Mouse (Mus musculus): Measurements from ENCODE around the gene Ift74.
"Not testable (repeated sequence)": the region's sequence is repeated elsewhere in the genome, so short reads cannot be mapped to it uniquely, and the experiment has no call there.

Gene Ift74

DNA sequence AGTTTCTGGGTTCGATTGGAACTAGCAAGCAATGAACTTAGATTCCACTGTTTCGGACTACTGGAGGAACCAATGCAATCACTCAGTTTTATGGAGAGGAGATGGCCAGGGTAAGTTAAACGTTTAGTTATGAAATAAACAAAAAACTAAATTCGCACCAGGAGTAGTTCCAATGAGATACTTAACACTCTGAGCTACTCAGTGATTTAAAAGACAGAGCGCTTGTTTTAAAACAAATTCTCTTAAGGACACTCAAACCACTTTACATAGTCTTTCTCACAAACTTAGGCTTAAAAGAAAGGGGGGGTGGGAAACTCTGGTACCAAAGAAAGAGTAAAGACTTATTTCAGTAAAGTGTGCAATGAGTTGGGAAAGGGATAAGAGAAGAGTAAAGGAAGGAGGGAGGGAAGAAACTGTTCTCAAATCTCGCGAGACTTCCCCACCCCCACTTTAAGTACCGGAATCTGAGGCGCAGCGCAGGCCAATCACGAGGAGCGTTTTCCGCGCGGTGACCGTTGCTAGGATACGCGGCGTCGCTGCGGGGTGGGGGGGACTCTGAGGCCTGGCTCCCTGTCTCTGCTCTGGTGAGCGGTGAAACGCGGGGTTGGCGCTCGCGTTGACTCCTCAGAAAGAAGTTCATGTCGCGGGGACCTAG lies at the start of gene Ift74:
Gene Ift74, plus strand, starts transcription at position 520 of the 655 bp plus-strand sequence.
- peak; percentile 97 for DNase-seq

DNA sequence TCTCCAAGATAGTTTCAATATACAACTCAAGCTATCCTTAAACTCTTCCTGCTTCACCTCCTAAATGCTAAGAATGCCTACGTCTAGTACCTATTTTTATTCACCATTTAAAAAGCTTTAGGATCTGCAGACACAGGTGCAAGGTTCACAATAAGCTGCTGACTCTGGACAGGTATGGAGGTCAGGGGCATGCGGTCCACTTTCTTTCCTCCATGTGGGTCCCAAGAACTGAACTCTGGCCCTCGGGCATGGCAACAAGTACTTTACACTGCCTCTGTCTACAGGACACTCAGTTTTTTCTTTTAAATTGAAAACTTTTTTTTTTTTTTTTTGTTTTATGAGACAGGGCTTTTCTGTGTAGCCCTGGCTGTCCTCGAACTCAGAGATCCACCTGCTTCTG lies 41.6 kb upstream of the Ift74 start:
- no peak for DNase-seq

DNA sequence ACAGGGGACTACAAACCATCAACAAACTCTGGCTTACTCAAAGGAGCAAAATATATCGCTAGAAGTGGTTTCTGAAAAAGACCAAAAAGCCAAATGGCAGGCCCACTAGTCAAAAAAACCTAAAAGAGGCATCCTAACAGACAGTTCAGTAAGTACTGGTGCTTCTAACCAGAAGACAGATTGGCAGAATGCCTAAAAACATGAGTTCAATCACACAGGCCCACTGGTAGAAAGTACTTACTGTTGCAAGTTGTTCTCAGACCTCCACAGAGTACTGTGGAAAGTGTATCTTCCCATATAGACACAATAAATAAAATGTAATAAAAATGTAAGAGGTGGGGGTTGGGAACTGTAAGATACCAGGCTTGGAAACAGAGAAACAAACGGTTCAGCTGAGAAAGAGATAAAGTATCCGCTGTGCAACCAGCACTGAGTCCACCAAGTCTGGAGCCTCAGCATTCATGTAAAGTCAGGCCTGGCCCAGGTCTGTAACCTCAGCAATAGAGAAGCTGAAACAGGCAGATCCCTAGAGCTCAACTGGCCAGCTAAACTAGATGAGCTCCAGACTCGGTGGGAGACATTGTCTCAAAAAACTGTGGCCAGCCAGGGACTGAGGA lies 22.4 kb upstream of the Ift74 start:
- no peak for DNase-seq

DNA sequence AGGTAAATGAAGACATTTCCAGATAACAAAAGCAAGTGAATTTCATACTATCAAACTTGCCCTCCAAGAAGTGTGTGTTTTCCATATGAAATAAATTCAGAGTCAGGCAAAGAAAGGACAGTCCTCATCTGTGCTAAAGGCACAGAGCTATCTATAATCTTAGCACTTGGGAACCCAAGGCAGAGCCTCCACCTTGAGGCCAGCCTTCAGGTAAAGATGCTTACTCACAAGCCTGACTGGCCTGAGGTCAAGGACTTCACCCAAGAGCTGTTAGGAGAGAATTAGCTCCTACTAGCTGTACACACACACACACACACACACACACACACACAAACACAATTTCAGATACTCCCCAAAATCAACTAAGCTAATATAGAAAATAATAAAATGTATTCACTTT lies 21.6 kb upstream of the Ift74 start:
- no peak for DNase-seq

DNA sequence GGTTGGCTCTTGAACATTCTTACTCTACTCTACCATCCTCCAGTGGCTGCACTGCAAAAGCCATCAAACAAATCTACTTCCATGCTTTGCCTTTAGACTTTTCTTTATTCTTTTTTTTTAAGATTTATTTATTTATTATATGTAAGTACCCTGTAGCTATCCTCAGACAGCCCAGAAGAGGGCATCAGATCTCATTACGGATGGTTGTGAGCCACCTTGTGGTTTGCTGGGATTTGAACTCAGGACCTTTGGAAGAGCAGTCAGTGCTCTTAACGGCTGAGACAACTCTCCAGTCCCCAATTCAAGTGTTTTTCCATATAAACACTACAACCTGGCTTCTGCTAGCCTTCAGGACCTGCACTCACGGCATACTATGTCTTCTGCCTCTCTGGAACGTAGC lies 12.9 kb upstream of the Ift74 start:
- peak; percentile 10 for DNase-seq

DNA sequence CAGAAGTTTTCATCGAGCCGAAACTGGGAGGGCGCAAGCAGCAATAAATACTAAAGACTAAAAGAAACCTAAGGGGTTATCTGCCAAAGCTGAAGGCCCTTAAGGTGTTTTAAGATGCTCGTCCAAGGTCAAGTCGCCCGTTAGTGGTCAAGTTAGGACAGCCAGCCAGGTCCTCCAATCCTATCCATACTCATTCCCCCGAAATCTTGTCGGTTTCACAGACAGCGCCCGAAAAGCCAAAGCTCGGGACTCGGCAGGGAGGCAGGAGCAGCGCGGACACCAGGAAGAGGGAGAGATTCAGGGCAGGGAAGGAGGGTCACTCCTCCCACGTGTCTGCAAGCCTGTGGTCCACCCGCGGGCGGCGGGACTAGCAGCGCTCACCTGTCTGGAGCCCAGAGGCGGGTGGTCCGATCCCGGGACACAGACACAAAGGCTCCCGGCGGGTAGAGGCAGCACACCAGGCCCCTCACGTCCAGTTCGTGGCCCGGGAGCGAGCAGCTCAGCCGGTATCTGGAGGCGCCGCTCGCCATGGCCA lies 11.7 kb upstream of the Ift74 start:
- DNase-seq = peak; percentile 46

DNA sequence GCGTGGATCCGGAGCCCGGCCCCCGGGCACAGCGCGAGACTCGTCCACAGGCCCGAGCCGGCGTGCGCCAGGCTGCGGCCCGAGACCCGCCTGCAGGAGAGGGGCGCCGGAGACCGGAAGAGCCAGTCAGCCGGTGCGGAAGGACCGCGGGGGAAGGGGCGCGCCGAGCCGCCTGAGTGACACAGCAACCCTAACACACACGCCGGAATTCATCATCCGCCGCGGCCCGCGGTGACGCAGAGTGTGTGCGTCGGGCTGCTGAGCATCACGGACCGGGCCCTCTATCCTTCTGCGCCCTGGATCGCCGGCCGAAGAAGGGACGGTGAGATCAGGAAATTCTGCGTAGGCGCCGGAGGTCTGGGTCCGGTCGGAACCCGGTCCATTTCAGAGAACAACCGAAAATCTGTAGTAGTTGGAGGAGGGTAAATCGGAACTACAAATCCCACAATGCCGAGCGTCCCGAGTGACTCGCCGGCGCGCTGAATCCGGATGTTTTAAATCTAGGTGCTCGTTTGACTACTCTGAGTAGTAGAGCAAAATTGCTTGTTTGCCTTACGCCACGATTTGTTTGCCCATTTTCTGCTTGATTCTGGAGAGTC lies 11.2 kb upstream of the Ift74 start, which contains the start of gene Plaa:
Gene Plaa, minus strand, starts transcription at position 214 of the 599 bp plus-strand sequence.
- DNase-seq = peak; percentile 93

DNA sequence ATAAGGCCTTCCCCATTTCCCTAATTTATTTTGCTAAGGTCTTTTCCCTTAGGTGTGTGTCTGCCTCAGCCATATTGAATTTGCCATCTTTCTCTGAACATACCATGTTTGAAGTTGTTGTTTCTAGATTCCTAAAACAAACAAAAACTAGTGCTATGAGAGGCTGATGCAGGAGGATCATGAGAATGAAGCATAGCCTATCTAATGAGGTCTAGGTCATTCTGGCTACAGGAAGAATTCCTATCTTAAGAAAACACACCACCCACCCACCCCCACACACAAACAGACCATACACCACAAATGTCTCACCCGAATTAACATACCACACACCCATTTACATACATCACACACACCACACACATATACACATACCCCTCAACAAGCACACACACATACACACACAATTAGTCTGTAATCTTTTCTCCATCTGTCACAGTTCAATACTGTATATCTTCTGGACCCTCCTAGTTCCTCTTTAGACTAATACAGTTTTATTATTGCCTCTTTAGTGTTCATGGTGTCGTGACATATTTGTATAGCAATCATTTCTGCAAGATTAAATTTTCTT lies 9.8 kb upstream of the Ift74 start:
- no peak for DNase-seq

DNA sequence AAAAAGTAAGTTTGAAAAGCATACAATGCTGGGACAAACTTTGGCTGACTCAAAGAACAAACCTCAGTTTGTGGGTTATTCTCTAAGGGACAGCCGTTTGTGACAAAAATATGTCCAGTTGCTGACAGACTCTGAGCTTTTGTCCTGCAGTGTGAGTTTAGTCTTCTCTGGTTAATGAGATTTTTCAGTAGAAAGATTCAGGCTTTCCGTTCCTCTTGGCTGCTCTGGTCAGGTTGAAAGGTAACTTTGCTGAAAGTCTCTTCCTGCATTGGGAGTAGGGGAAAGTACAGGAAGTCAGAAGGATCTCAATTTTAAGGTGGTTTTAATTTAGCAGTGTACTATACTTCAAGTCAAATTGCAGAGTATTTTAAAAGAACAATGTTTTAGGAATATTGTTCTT lies 8.7 kb upstream of the Ift74 start:
- no peak for DNase-seq

DNA sequence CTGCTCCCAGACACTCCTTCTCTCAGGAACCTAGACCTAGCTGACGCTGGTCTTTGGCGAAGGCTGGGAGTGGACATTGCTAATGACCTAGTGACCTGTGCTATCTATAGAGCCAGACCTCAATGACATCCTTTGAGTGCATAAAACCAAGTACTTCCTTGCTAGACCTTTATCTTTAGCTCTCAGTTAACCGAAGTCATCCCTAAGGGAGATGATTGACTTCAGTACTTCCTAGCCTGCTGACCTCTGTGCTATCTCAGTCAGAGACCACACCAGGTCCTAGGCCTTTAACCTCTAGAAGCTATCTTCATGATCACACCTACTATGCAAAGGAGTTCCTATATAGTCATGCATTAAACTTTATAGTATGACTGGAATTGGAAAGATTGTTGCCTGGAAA lies 4.0 kb upstream of the Ift74 start:
- DNase-seq = no peak

DNA sequence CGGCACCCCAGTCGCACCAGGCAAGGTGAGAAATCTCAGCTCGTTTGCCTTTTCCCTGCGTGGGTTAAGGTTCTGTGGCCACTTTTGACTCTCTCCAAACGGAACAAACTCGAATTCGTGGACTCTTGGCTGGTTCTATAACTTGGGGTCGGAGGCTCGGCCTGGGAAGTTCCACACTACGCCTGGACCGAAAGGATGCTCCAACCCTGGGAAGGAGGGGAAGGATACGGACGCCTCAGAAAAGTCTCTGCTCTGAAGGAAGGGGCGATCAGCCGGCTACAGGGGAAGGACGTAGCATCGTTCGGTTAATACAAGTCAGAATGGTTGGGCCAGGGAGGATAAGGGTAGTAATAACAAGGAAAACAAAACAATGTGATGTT lies 326 bp downstream of the Ift74 start:
- no peak for DNase-seq

DNA sequence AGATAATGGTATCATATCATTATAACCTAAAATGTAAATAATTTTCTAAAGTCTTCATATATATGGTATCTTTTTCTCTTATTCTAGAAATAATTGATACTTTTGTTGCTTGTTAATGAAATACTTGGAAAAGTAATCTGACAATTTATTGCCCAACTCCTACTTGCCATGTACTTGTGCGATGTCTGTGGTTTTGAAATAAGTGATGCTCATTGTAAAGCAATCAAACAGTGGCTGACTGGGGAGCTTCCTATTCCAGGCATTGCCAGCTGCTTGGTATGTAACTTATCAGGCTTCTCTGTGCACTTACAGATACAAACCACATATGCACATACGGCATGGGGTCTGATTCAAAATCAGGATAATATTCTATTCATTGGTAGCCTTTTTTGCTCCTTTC lies 5.8 kb downstream of the Ift74 start:
- DNase-seq = no peak

DNA sequence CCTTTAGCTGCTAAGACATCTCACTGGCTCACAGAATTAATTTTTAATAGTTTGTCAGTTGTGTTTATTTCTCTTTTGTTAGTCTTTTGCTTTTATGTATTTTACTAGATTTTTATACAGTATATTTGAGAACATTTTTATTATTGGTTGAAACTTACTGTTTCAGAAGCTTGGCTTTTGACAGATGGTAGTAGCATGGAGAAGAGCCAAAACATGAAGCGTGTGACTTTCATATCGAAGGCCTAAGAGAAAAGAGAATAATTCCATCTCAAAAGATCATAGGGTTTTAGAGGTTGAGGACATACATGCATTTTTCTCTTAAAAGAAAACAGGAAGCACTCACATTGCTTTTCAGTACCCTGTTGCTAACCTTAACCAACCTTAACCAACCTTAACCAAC lies 28.9 kb downstream of the Ift74 start:
- DNase-seq = no peak

DNA sequence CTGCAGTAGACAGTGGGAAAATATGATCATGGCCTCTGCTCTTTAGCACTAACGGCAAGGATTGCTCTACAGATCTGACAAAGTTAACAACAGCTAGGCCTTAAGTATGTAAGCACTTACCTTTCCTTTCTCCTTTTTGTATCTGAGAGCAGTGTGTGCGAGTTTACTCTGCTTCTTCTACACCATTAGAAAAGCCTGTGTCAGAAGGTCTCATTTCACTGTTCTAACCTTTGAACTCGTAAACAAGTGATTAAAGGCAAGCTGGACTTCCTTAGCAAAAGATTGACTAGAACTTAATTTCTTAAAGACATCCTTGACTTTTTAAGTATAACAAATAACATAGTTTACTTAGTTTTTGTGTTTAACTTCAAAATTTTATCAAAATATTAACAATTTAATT lies 35.6 kb downstream of the Ift74 start, which contains the start of gene Lrrc19:
Gene Lrrc19, minus strand, starts transcription at position 225 of the 400 bp plus-strand sequence.
- no peak for DNase-seq

DNA sequence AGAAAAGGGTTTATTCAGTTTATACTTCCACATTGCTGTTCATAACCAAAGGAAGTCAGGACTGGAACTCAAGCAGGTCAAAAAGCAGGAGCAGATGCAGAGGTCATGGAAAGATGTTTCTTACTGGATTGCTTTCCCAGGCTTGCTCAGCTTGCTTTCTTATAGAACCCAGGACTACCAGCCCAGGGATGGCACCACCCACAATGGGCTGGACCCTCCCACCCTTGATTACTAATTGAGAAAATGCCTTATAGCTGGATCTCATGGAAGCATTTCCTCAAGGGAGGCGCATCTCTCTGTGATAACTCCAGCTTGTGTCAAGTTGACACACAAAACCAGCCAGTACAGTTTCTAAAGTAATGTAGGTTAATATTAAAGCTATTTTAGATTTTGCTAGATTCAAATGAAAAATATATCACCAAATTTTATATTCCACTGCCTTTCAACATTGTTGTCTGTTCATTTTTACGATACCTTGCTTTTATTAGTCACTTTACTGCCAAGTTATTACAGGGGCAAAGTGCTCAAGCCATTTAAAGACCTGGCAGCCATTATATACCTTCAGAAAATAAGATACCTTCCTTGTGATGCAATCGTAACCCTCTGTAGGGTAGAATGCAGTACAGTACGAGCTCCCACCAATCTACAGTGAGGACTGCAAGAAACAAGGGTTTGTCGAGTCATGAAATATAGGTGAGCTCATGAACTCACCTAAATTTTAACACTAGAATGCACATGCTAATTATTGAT lies 36.3 kb downstream of the Ift74 start:
- not testable (repeated sequence) for DNase-seq

DNA sequence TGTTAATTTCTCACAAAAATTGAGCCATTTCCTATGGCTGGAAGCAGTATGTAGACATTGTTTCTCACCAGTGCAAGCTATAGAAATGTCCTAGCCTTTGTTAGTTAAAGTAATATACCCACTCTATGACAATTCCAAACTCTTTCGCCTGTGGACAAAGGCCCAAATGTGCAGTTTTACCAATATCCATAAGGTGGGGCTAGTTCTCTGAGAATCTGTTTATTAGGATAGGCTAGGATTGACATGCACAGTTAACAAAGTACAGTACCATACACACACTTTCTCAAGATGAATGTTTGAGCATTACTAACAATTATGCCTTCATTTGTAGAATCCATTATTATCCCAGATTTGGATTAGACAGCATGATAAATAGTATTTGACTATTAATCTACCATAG lies 55.4 kb downstream of the Ift74 start:
- peak; percentile 65 for DNase-seq

DNA sequence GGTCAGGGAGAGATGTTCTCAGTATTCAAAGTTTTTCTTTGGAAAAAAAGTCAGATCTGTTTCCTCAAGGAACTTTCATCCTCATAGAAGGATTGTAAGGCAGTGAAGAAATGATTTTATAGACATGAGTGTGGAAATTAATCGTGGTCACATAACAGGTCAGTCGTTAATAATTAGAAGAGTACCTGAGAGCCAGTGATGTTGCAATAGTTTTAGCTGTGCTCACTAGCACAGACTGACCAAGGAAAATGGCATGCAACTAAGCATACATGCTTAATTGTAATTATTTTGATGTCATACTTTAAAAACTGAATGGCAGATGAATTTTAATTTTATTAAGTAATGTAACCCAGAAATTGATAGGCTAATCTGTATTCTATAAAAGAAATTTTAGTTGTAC lies 66.4 kb downstream of the Ift74 start:
- no peak for DNase-seq

DNA sequence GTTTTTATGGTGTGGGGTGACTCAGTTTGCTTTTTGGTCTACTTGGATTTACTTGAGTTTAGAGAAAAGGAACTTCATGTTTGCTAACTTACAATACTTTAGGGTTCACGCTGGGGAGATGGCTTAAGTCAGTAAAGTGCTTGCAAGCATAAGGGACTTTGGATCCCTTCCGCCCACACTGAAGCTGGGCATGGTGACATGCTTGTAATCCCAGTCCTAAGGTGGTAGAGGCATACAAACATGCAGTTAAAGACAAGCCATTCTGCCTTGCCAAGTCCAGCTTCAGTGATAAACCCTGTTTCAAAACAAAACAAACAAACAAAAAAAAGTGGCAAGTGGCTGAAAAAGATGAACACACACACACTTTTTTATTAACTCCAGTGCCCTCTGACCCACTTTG lies 66.9 kb downstream of the Ift74 start:
- no peak for DNase-seq

DNA sequence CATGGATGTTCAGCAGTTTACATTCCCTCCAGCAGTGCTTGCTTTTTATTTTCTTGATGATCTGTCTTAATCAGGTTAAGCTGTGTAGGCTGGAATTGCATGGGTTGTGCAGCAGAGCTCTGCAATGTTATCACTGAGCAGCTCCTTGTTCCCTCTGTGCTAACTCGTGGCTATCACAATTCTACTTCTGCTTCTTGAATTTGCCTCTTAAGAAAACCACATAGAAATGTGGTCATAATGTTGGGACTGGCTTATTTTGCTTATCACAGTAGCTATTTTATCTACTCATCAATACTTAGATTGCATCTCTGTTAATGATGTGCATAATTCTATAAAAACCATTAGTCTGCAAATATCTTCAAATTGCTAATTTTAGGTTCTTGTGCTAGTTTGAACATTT lies 67.7 kb downstream of the Ift74 start:
- DNase-seq = no peak

DNA sequence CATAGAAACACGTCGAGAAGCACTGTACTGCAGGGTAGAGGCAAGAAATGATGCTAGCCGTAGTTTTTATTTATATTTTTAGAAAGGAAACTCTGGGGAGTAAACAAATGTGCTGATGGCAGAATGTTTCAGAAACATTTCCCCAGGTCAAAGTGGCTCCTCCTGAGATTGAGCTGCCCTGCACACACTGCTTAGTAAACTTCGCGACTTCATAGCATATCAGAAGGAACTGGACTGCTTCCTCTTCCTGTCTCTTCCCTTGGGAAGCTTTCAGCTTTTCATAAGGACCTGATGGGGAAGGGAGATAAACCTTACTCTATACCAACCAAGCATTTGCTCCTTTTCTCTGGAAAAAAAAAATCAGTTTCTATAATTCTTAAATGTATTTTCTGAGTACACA lies 69.0 kb downstream of the Ift74 start:
- peak; percentile 24 for DNase-seq

DNA sequence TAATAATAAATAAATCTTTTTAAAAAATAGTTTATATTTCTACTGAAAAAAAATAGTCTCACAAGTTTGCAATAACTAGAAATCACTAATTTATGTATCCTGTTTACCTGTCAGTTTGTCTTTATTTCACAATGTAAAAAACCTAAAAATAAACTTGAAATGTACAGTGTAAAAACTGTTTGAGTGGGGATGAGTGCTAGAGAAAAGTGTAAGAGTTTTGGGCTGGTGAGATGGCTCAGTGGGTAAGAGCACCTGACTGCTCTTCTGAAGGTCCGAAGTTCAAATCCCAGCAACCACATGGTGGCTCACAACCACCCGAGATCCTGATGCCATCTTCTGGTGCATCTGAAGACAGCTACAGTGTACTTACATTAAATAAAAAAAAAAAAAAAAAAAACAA lies 75.5 kb downstream of the Ift74 start:
- DNase-seq = not testable (repeated sequence)

DNA sequence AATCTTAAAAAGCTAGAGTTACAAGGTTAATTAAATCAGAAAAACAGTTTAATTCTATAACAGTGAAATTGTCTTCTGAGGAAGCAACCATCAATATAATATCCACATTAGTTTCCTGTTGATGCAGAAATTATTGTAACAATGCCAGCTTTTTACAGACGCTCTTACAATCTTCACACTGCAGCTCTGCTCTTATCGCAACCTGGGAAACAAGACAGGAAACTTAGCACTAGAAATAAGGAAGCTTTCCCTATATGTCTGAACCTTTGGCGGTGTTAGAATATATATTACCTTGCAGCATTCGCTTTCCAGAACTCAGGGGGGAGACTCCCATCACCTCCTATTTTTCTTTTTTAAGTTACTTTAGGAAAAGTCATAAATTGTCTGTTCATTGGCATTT lies 76.8 kb downstream of the Ift74 start:
- DNase-seq = no peak

DNA sequence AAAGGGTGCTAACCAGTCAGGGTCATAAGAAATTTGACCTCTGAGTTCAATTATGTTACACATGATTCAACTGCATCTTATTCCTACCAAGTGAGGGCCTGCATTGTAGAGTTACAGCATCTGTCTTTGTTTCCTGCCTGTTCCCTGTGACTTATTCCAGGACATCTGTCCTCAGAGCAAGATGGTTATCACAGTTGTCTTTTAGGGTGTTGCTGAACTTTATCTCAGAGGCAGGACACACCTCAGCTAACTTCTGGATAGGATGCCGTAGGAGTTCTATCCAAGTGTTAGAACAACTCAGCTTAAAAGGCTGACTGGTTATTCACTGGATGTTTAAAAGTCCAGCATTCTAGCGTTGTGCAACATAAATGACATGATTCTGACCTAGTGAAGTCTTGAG lies 77.9 kb downstream of the Ift74 start:
- no peak for DNase-seq

Measured in lung, postnatal 10 days (tissue).